Mouse (Mus musculus): ENCODE results near the gene Wsb2. TPM values are rescaled to one million over a fixed set of nuclear protein-coding genes. Genes with fewer than 3 reads are reported as not detected.

Gene Wsb2
- total RNA-seq (2014; rRNA removed; ENCODE audit: low replicate concordance): 137 and 139 TPM in 2 replicates
- polyA plus RNA-seq (2015; fragmentation: Nextera tagmentation; extraction: Ambion mirVana): 77.4 and 83.2 TPM in 2 replicates

DNA sequence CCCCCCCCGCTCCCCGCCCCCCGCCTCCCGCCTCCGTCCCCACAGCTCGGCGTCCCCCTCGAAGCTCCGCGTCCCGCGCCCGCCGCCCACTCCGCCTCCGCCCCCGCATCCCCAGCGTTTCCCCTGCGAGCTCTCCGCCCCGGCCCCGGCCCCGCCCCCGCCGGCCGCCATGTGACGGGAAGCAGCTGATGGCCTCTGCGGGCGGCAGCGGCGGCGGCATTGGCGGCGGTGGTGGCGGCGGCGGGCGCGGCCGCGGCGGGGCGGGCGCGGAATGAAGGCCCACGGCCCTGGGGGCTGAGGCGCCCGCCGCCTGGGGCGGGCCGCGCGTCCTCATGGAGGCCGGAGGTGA is at the start of gene Wsb2:
Gene Wsb2 (plus strand): TSS at position 176 of the 349 bp plus-strand sequence.
- Histone ChIP-seq H3K27me3 (ENCODE audit: control insufficient read depth, insufficient read depth, low read length) (no peaks in the 10 kb centered on the region), H3K9me3 (replicated peaks; ENCODE audit: control insufficient read depth, low read length) (no peaks in the 10 kb centered on the region), H3K4me3 (ENCODE audit: low read depth, low read length) (peak within 1 kb of the TSS; percentile 86), H3K9ac (replicated peaks; ENCODE audit: low read depth, low read length) (peak within 1 kb of the TSS; percentile 92), H3K27ac (ENCODE audit: low read depth) (peak within 1 kb of the TSS; percentile 93), H3K4me1 (ENCODE audit: control insufficient read depth, insufficient read depth) (peaks cover 49% of the 10 kb centered on the region), H3K36me3 (replicated peaks; ENCODE audit: control insufficient read depth, insufficient read depth, low read length) (peaks cover 7% of the 10 kb centered on the region; the same call in 1 of the 2 replicates), H3K4me2 (ENCODE audit: low read depth, low read length) (peak within 1 kb of the TSS; percentile 83)
- TF ChIP-seq EP300 (IDR thresholded peaks at IDR 0.05; ENCODE audit: low read depth): no peak
- TF ChIP-seq CTCF (IDR thresholded peaks at IDR 0.05; ENCODE audit: low read depth): no peak
- peak; percentile 71 for DNase-seq (ENCODE audit: low spot score)
- WGBS: 0% methylated on average over 8 of the region's 54 CpGs
- peak; percentile 72 for ATAC-seq (ENCODE audit: insufficient read depth, low read depth)

DNA sequence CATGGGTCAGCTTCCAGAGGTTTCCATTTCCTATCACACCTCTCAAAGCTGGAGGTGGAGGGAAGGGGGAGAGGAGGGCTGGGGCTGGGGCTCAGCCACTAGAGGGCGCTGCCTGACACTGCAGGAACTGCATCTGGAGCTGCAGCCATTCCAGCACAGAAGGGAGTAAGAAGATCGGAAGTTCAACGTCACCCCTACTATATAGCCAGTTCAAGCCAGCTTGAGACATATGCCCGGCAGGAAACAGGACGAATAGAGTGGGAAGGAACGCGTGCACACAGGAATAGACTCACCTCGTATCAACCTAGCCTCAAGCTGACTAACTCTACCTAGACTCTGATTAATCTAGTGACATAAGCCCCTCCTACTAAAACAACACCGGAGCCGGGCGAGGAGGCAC is 49.4 kb upstream of the Wsb2 start:
- Histone ChIP-seq H3K27me3 (ENCODE audit: control insufficient read depth, insufficient read depth, low read length) (no peaks in the 10 kb centered on the region), H3K9me3 (replicated peaks; ENCODE audit: control insufficient read depth, low read length) (0 out of 2 replicates have a peak, but pooled peaks cover 2% of the 10 kb centered on the region), H3K4me2 (ENCODE audit: low read depth, low read length) (no peak overlapping the region), H3K27ac (ENCODE audit: low read depth) (no peak overlapping the region), H3K4me3 (ENCODE audit: low read depth, low read length) (no peak overlapping the region), H3K9ac (replicated peaks; ENCODE audit: low read depth, low read length) (no peak overlapping the region), H3K36me3 (replicated peaks; ENCODE audit: control insufficient read depth, insufficient read depth, low read length) (no peaks in the 10 kb centered on the region), H3K4me1 (ENCODE audit: control insufficient read depth, insufficient read depth) (0 out of 2 replicates have a peak, but pooled peaks cover 8% of the 10 kb centered on the region)
- no peak for TF ChIP-seq EP300 (IDR thresholded peaks at IDR 0.05; ENCODE audit: low read depth)
- TF ChIP-seq CTCF (IDR thresholded peaks at IDR 0.05; ENCODE audit: low read depth): peak; percentile 81
- 18% methylated on average over 11 of the region's 11 CpGs for WGBS
- ATAC-seq (ENCODE audit: insufficient read depth, low read depth) (peak; percentile 80), DNase-seq (ENCODE audit: low spot score) (peak; percentile 70)

DNA sequence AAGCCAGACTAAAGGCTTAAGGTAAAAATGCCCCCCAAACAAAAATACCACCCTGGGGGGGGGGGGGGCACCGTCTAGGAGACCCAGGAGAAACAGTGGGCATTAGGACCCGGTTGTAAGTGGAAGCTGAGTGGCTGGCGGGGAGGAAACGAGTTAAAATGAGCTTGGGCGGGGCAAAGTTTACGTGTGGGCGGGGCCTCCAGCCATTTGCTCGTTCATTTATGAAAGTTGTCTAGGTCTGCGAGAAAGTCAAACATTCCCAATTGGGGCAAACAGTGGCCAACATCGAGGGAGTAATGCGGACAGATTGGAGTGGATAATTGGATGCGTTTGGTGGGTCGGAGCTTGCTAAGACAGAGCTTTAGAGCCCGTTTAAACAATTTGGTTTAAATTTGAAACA is 43.7 kb upstream of the Wsb2 start:
- Histone ChIP-seq H3K4me3 (ENCODE audit: low read depth, low read length) (peak overlapping the region; percentile 31), H3K27me3 (ENCODE audit: control insufficient read depth, insufficient read depth, low read length) (no peaks in the 10 kb centered on the region), H3K9ac (replicated peaks; ENCODE audit: low read depth, low read length) (no peak overlapping the region), H3K4me1 (ENCODE audit: control insufficient read depth, insufficient read depth) (no peaks in the 10 kb centered on the region; the same call in 1 of the 2 replicates), H3K27ac (ENCODE audit: low read depth) (no peak overlapping the region), H3K36me3 (replicated peaks; ENCODE audit: control insufficient read depth, insufficient read depth, low read length) (no peaks in the 10 kb centered on the region), H3K9me3 (replicated peaks; ENCODE audit: control insufficient read depth, low read length) (no peaks in the 10 kb centered on the region), H3K4me2 (ENCODE audit: low read depth, low read length) (peak overlapping the region; percentile 53)
- ATAC-seq (ENCODE audit: insufficient read depth, low read depth) (peak; percentile 66; the same call in 1 of the 2 replicates), DNase-seq (ENCODE audit: low spot score) (peak; percentile 39)
- no peak for TF ChIP-seq EP300 (IDR thresholded peaks at IDR 0.05; ENCODE audit: low read depth)
- TF ChIP-seq CTCF (IDR thresholded peaks at IDR 0.05; ENCODE audit: low read depth): no peak
- WGBS: 18% methylated on average over 14 of the region's 14 CpGs

DNA sequence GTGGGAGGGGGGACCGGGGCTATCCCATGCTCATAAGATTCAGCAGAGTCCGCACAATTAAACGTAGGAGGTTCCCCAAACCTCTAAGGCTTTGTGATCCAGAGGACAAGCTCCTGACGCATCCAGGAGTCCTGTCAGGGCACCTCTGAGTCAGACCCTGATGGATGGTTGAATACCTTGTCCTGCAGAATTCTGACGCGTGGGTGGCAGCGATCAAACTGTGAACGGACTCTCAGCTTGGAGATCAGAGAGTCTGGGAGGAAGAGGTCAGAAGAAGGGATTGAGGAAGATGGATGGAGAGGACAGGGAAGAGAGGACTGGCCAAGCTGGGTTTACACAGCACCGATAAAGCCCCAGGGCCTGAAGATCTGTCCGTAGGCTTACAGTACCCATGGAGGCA is 43.2 kb upstream of the Wsb2 start:
- peak overlapping the region; percentile 53 for H3K4me2 ChIP-seq (ENCODE audit: low read depth, low read length)
- no peaks in the 10 kb centered on the region for H3K9me3 ChIP-seq (replicated peaks; ENCODE audit: control insufficient read depth, low read length)
- no peak for ATAC-seq (ENCODE audit: insufficient read depth, low read depth)
- H3K4me1 ChIP-seq (ENCODE audit: control insufficient read depth, insufficient read depth): no peaks in the 10 kb centered on the region; the same call in 1 of the 2 replicates
- no peak overlapping the region for H3K27ac ChIP-seq (ENCODE audit: low read depth)
- no peaks in the 10 kb centered on the region for H3K36me3 ChIP-seq (replicated peaks; ENCODE audit: control insufficient read depth, insufficient read depth, low read length)
- no peak overlapping the region for H3K9ac ChIP-seq (replicated peaks; ENCODE audit: low read depth, low read length)
- WGBS: 37% methylated on average over 10 of the region's 10 CpGs
- H3K27me3 ChIP-seq (ENCODE audit: control insufficient read depth, insufficient read depth, low read length): no peaks in the 10 kb centered on the region
- TF ChIP-seq EP300 (IDR thresholded peaks at IDR 0.05; ENCODE audit: low read depth) (no peak), CTCF (IDR thresholded peaks at IDR 0.05; ENCODE audit: low read depth) (no peak)
- H3K4me3 ChIP-seq (ENCODE audit: low read depth, low read length): peak overlapping the region; percentile 31
- no peak for DNase-seq (ENCODE audit: low spot score)

DNA sequence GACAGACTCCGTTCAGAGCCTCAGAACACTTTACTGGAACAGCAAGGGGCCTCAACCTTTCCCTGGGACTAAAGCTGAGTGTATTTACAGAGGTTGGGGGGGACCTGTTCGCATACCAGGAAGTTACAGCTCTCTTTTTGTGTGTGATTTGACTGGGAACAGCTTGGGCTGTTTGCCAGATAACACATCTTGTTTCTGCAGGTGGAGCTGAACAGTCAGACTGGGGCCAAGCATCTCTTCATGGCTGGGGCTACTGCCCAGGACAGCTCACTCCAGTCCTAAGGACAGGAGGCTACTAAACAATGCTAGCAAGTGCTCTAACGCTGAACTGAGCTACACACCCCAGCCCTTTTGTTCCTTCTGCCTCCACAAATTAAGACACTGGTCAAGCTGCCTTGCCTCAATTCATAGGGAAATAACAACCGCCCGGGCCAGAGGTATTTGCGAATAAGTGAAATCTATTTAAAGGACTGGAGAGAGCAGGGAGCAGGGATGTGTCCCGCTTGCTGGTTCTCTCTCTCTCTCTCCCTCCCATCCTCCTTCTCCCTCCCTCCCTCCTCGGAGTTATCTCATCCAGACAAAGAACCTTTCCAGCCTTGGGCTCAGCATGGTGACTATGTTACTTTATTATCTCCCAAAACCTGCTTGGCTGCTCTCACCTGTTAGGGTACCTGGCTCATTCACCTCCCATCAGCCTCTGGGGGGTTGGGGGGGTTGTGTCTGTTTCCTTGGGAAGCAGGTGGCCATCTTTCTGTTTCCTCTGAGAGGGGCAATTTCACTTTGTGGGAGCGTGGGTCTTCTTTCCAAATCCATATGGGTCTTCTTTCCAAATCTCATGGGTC is 42.3 kb upstream of the Wsb2 start:
- H3K27me3 ChIP-seq (ENCODE audit: control insufficient read depth, insufficient read depth, low read length): no peaks in the 10 kb centered on the region
- no peak overlapping the region for H3K4me2 ChIP-seq (ENCODE audit: low read depth, low read length)
- H3K9ac ChIP-seq (replicated peaks; ENCODE audit: low read depth, low read length): no peak overlapping the region
- no peaks in the 10 kb centered on the region for H3K36me3 ChIP-seq (replicated peaks; ENCODE audit: control insufficient read depth, insufficient read depth, low read length)
- WGBS: 25% methylated on average over 9 of the region's 9 CpGs
- no peaks in the 10 kb centered on the region for H3K9me3 ChIP-seq (replicated peaks; ENCODE audit: control insufficient read depth, low read length)
- no peak overlapping the region for H3K4me3 ChIP-seq (ENCODE audit: low read depth, low read length)
- TF ChIP-seq EP300 (IDR thresholded peaks at IDR 0.05; ENCODE audit: low read depth) (no peak), CTCF (IDR thresholded peaks at IDR 0.05; ENCODE audit: low read depth) (no peak)
- DNase-seq (ENCODE audit: low spot score) (no peak), ATAC-seq (ENCODE audit: insufficient read depth, low read depth) (no peak)
- H3K4me1 ChIP-seq (ENCODE audit: control insufficient read depth, insufficient read depth): no peaks in the 10 kb centered on the region; the same call in 1 of the 2 replicates
- no peak overlapping the region for H3K27ac ChIP-seq (ENCODE audit: low read depth)
